Mouse (Mus musculus) lung, adult 18-20 months (tissue): ENCODE measurements at regions not wholly inside any gene's neighbourhood (a gene's known extent, or its start where the extent isn't known, plus 50 kb on each side); places are given as distances from the start of the nearest gene placed in this dataset.
"Not testable (repeated sequence)": the region's sequence is repeated elsewhere in the genome, so short reads cannot be mapped to it uniquely, and the experiment has no call there.

Source experiments
- DNase-seq, 2 experiments: peaks; one replicate each; pipeline ENCODE4 v3.0.0; 2022; ENCODE audit warnings: mixed read lengths in 2 of 2

GRCm38 (mm10) chr3:117112766-117113165 lies 144.0 kb upstream of the Palmd start:
- no peak for DNase-seq

GRCm38 (mm10) chr3:117112304-117112703 lies 143.5 kb upstream of the Palmd start:
- no peak for DNase-seq

GRCm38 (mm10) chr3:117108966-117109700 lies 140.3 kb upstream of the Palmd start:
- no peak for DNase-seq

GRCm38 (mm10) chr3:117107986-117108385 lies 139.2 kb upstream of the Palmd start:
- DNase-seq = no peak

GRCm38 (mm10) chr3:117107378-117107777 lies 138.6 kb upstream of the Palmd start:
- no peak for DNase-seq

- no peak for DNase-seq
Observed at GRCm38 (mm10) chr3:117087646-117088045, 118.9 kb upstream of the Palmd start.

- no peak for DNase-seq
Observed at GRCm38 (mm10) chr3:117076734-117077133, 107.9 kb upstream of the Palmd start.

GRCm38 (mm10) chr3:117073399-117073798 lies 104.6 kb upstream of the Palmd start:
- no peak for DNase-seq

DNA sequence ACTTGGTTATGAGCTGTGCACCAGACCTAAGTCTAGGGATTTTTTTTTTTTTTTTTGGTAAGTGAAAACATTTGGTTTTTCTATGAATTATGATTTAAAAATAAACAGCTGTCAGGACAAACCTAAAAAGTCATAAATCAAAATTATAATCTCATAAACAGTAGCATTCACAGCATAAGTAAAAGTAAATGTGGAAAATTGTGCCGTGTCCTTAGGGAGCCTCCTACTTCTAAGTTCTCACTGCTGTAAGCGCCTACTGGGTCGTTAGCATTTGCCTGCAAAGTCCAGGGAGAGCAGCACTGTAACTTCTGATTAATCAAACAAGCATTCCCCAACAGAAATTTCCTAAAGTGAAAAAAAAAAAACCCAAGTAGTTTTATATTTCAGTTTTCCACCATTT lies 104.2 kb upstream of the Palmd start:
- no peak for DNase-seq

GRCm38 (mm10) chr3:117071851-117072250 lies 103.1 kb upstream of the Palmd start:
- no peak for DNase-seq

- no peak for DNase-seq
Observed at GRCm38 (mm10) chr3:117067470-117068053, 98.8 kb upstream of the Palmd start.

DNA sequence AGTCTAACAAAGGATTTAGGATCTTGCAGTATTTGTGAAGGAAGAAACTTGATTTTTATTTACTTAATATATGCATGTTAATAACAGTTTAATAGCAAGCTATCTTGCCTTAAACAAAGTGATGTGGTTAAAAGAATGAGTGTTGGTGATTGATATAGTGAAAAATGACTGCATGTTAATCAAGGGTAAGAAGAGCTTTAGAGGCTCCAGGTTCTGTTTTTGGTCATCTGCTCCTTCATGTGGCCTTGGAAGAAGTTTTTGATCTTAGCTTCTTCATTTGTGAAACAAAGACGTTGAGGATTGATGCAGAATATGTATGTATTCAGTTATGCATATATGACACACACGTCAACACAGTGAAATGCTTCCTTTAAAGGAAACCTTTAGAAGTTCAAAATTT lies 97.1 kb upstream of the Palmd start:
- no peak for DNase-seq

- peak; percentile 15 to 24 for DNase-seq
Observed at GRCm38 (mm10) chr3:117061831-117062230, 93.0 kb upstream of the Palmd start.

DNA sequence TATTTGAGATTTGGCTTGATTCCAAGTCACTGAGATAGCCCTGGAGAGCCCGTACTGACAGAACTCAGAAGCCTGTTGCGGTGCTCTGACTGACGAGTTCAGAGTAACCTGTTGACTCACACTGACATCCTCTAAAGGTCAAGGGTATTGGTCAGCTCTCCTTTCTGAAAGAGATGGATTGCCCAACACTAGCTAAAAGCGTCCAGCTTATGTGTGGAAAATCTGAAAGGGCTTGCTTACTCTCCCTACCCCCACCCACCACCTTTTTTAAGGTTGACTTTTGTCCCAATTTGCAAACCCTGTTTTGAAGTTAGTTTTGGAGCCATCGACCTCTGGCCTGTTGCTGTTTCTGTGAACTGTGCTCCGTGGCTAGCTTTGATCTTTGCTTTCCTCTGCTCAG lies 92.4 kb upstream of the Palmd start:
- peak in 1 of 2 experiments; percentile 41 for DNase-seq

DNA sequence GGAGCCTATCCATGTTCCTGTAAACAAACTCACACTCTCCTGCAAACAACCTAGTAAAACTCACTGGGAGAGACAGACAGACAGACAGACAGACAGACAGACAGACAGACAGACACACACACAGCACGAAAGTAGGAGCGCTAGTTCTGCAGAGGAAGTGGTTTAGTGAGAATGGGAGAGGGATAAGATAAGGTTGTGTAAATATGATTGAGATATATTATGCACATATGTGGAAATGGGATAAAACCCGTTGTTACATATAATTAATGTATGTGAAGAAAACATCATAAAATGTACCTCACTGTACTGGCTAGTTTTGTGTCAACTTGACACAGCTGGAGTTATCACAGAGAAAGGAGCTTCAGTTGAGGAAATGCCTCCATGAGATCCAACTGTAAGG lies 85.9 kb upstream of the Palmd start:
- DNase-seq = not testable (repeated sequence)

DNA sequence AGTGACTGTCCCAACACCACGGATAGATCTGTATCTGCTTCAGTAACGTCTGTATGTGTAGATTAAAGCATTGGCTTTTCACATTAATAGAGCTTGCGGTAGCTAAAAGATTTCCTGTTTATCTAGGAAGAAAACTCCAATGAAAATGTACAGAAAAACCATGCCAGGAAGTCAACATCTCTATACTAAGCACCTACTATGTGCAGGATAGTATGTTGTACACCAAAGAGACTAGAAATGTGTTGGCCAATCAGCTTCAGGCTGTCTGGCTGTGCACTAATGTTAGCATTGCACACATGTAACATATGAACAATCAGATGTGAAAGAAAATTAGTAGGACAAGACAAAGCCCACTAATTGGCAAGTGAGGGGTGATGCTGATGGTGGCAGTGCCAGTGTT lies 82.6 kb upstream of the Palmd start:
- DNase-seq = no peak

GRCm38 (mm10) chr3:117050909-117051308 lies 82.1 kb upstream of the Palmd start:
- DNase-seq = no peak

- no peak for DNase-seq
Observed at GRCm38 (mm10) chr3:117049410-117049809, 80.6 kb upstream of the Palmd start.

GRCm38 (mm10) chr3:117044809-117045208 lies 76.0 kb upstream of the Palmd start:
- no peak for DNase-seq

- DNase-seq = no peak
Observed at GRCm38 (mm10) chr3:117044304-117044703, 75.5 kb upstream of the Palmd start.

- no peak for DNase-seq
Observed at GRCm38 (mm10) chr3:117038928-117039300, 70.1 kb upstream of the Palmd start.

DNA sequence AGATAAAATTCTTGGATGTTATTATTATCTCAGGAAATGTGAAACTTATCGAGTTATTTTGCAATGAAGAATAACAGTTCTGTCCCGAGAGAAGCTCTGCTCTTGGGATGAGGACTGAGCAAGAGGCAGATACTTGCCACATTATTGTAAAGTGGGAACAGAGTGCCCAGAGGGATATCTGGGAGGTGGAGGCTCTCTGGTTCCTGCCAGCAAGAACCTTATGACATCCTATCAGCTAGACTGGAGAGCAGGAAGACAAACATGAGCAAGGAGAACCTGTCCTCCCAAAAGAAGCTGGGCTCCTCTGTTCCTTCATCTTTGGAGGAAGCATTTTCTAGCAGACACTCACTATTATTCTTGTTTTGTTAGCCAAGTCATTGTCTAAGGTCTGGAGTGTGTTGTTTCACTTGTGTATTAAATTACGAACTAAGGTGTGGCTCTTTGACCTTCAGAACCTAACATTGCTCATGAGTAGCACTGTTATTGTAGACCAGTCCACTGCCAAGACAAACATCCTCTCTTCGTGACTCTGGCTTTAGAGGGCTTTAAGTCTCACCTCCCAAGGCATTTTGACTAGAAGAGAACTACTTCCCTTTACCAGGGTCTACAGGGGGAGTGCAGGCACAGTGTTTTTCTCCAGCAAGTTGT lies 69.6 kb upstream of the Palmd start:
- DNase-seq = peak; percentile 16 to 58
